Mouse (Mus musculus) cerebellum, adult 18-20 months (tissue): ENCODE measurements around the gene Lgalsl.
A peak's percentile ranks its signal among the peaks of the same experiment; 100 is the strongest.

Experiments used
- DNase-seq, 2 experiments: peaks; one replicate each; pipeline ENCODE4 v3.0.0; 2021

Gene Lgalsl

GRCm38 (mm10) chr11:20823301-20823700, 7.6 kb downstream of the Lgalsl start:
- no peak for DNase-seq

- DNase-seq, result no peak
Measured at GRCm38 (mm10) chr11:20821351-20821750, 9.5 kb downstream of the Lgalsl start.

GRCm38 (mm10) chr11:20813901-20814523, 16.8 kb downstream of the Lgalsl start:
- no peak for DNase-seq

GRCm38 (mm10) chr11:20812153-20812887, 18.5 kb downstream of the Lgalsl start:
- no peak for DNase-seq

GRCm38 (mm10) chr11:20806659-20807058, 24.2 kb downstream of the Lgalsl start:
- no peak for DNase-seq

- DNase-seq, result no peak
Measured at GRCm38 (mm10) chr11:20805604-20806249, 25.1 kb downstream of the Lgalsl start.

GRCm38 (mm10) chr11:20804416-20804815, 26.4 kb downstream of the Lgalsl start:
- DNase-seq, result no peak

GRCm38 (mm10) chr11:20800277-20801092, 30.4 kb downstream of the Lgalsl start:
- no peak for DNase-seq

GRCm38 (mm10) chr11:20797841-20798240, 33.0 kb downstream of the Lgalsl start:
- DNase-seq, result no peak

- no peak for DNase-seq
Measured at GRCm38 (mm10) chr11:20795466-20795865, 35.4 kb downstream of the Lgalsl start.

GRCm38 (mm10) chr11:20794913-20795254, 36.0 kb downstream of the Lgalsl start:
- DNase-seq, result no peak

GRCm38 (mm10) chr11:20794196-20794912, 36.5 kb downstream of the Lgalsl start:
- DNase-seq, result peak; percentile 71 to 82

GRCm38 (mm10) chr11:20793676-20794075, 37.2 kb downstream of the Lgalsl start:
- DNase-seq, result no peak

GRCm38 (mm10) chr11:20792667-20793066, 38.2 kb downstream of the Lgalsl start:
- DNase-seq, result no peak

- DNase-seq, result no peak
Measured at GRCm38 (mm10) chr11:20791334-20791733, 39.5 kb downstream of the Lgalsl start.

- DNase-seq, result no peak
Measured at GRCm38 (mm10) chr11:20789015-20789414, 41.8 kb downstream of the Lgalsl start.

GRCm38 (mm10) chr11:20788070-20788469, 42.8 kb downstream of the Lgalsl start:
- no peak for DNase-seq

- no peak for DNase-seq
Measured at GRCm38 (mm10) chr11:20786191-20786590, 44.7 kb downstream of the Lgalsl start.

GRCm38 (mm10) chr11:20785186-20785585, 45.7 kb downstream of the Lgalsl start:
- DNase-seq, result no peak

GRCm38 (mm10) chr11:20784776-20785175, 46.1 kb downstream of the Lgalsl start:
- DNase-seq, result no peak

- DNase-seq, result no peak
Measured at GRCm38 (mm10) chr11:20783467-20783866, 47.4 kb downstream of the Lgalsl start.

GRCm38 (mm10) chr11:20782620-20783019, 48.2 kb downstream of the Lgalsl start:
- DNase-seq, result no peak

GRCm38 (mm10) chr11:20780312-20780711, 50.5 kb downstream of the Lgalsl start:
- no peak for DNase-seq
